Mouse (Mus musculus): ENCODE measurements around the gene Cd27.

Cd27 gene

DNA sequence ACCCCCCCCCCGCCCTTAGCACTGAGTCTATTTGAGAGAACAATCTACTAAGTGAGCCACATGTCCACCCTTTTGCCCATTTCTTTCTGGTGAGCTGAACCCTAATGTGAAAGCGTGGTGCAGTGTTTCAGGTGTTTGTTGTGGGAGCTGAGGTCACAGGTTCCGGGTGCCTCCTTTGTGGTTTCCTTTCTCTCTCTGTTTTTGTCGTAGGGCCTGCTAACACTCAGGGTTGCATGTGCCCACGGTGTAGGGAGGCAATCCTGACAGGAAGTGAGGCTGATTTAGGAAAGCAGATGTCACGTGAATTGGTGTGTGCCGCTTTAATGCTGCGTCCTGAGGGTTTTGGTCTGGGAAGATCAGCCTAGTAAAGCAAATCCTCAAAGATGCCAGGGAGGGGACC, 4.8 kb upstream of the Cd27 start:
- no peak for DNase-seq

DNA sequence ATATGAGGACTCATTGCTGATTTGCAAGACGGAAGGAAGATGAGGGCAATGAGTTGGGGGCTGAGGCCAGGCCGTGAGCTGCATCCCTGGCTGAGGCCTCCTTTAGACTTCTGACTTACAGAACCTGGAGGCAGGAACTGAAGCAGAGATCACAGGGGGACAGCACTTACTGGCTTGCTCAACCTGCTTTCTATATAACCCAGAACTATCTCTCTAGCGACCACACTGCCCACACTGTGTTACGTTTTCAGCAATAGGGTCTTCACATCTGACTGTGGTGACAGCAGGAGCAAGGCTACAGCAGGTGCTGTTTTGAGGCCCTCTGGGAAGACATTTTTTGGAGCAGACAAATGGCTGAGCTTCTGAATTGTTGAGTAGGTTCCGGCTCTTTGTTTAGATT, 3.8 kb upstream of the Cd27 start:
- DNase-seq: no peak

DNA sequence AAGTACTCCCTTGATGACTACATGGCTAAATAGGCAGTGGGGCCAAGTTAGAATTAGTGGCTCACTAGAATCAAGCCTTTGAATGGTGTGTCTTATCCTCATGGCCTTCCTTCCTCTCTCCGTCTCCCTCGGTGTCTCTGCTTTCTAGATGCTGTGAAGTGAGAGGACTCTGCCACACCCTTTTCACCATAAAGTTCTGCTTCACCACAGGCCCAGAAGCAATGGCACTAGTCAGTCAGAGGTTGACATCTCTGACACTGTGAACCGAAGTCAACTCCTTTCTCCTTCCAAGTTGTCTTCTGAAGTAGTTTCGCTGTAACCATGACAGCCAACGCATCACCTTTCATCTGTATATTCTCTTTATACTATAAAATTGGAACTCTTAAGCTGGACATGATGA, 2.7 kb upstream of the Cd27 start:
- DNase-seq: no peak

DNA sequence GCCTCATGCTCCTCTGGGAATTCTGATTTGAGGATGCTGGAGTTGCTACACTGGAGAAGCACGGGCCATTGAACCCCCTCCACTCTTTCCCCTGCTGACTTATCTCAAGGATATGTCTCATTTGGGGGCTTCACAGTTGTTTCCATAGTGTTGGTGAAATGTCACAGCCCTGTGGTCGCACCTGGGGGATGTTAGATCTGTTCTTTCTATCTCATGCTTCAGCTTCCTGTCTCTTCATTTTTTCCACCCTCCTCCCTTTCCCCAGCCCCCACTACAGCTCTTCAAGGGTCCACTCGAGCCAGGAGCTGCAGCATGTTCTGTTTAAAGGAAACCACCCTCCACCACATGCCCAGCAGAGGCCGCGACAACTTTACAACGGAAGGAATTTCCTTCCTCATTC, 1.6 kb upstream of the Cd27 start:
- DNase-seq: no peak

DNA sequence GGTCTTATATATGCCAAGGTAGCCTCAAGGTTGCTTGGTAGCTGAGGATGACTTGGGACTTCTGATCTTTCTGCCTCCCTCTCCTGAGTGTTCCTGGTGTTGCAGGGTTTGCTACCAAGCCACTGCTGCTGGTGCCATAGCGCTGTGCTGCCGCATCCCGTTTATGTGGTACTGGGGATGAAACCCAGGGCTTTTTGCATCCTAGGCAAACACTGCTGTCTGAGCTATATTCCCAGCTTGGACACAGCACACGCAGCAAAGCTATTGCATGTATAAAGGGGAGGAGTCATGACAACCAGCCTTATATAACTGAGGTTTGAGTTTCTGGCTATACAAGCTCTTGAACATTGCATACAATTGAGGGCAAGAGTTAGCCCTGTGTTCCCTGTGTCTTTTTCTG, 611 bp upstream of the Cd27 start:
- no peak for DNase-seq

DNA sequence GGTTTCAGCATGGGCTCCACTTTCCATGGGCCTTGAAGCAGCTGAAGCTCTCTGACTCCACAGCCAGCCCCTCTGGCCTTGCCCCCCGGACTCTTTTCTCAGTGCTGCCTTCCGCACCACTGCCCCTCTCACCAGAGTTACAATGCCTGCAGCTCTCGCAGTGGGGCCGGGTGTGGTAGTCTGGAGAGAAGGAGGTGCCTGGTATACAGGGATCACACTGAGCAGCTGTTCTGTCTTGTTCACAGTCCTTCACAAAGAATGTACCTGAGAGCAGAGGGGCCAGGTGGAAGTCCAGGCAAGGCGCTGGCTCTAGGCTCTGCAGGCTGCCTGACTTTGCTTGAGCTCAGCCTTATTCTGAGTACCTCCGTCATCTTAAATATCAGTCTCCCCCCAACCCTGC, 469 bp downstream of the Cd27 start:
- DNase-seq: no peak

DNA sequence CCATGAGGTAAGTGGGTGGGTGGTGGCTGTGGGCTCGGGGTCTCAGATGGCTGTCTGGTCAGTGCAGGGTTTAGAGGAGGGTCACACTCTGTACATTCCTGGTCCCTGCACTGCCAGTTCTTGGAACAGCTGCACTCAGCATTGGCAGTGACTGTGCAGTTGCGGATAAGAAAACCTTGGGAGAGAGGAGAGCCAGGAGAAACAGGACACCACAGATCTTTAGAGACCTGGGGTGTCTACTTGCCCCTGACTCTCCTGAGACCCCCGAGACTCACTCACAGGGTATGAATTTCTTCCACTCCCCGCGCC, 2.3 kb downstream of the Cd27 start:
- no peak for DNase-seq

DNA sequence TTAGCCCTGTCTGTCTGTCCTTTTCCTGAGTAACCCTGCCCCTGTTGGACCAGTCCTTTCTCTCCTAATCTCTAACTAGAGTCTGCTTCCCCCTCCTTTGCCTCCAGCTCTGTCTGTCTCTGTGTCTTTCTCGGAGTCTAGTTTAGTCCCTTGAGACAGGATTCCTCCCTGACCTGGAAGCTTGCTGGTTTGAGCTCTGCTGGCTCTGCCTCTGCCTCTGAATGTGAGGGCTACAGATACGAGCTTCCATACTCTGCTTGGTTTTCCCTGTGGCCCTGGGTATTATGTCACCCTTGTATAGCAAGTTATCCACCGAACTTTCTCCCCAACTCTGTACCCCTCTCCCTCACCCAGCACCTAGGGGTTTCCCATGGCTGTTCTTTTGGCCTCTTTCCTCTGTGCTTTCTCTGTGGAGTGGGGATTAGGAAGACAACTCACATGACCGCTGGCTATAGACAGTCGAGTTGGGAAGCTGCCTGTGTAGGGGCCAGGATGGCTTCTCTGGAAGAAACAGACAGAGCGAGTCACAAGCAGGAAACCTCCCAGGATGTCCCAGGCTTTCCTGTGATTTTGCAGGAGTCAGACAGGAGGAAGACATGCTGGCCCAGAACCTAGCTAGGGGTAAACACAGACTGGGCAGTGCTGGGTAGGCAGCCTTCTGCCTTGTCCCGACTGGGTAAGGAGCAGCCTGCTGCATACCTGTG, 2.8 kb downstream of the Cd27 start:
- DNase-seq: no peak

DNA sequence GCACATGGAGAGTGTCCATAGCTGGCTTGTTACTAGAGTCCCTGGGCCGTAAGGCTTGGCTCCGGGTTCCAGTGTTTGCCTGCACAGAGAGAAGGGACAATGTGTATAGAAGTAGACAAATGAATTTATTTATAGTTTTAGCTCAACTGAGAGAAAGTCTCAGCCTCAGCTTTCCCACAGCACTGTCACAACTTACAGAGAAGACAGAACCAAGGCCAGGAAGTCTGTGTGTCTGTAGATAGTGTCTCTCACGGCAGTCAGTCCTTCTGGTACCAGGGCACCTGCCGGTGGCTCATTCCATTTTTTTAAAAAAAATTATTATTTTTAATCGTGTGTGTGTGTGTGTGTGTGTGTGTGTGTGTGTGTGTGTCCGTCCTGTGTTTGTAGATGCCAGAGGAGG, 4.3 kb downstream of the Cd27 start:
- no peak for DNase-seq

DNA sequence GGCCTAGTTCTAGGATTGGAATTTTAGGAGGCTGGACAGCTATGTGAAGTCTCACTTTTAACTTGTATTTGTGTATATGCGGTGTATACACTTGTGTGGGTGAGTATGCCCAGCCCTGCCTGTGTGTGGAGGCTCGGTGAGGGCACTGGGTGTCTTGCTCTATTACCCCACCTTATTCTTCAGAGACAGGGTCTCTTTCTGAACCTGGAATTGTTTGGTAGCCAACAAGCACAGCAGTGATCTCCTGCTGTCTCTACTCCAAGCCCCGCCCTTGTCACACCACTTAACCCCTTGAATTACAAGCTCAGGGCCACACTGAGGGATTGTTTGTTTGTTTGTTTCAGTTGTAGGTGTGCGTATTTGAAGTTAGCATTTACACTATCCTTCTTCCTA, 4.8 kb downstream of the Cd27 start:
- no peak for DNase-seq

DNA sequence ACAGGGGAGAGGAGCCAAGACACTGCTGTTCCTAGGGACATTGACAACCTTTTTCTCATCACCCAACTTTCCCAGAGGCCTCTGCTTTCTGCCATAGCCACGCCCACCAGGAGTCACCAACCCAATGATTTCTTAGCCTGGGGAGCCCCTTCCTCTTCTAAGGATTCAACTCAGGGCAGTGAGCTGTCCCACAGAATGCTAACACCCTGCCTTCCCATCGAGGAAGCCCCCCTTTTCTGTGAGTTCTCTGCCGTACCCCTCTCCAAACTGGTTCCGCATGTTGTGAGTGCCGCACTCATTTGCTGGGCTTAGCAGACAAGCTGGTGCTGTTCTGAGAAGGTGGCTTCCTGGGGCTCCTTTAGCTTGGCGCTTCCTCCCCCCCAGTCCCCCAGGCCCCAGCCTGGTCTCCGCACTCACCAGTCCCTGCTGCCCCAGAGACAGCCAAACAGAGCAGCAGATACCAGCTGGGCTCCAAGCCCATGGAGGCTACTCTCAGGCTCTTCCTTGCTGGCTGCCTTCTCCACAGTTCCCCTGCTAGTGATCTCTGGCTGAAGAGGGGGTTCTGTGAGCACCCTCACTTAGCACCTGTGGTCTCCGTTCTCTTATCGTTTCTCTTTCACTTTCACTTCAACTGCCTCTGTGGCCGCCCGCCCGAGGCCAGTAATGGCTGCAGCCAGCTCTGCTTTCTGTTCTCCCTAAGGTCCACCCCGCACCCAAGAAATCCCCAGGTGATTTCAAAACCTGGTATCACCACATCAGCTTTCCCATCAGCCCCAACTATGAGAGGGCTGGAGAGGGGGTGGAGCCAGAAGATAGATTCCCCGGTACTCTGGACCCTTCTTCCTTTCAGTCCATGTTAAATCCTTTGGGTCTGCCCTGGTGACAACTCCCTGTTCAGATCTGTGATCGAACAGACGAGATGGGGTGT, 5.4 kb downstream of the Cd27 start, which contains the start of gene Tapbpl:
TSS of gene Tapbpl (minus strand) at position 744 of the 928 bp plus-strand sequence.
- DNase-seq: peak; percentile 69

DNA sequence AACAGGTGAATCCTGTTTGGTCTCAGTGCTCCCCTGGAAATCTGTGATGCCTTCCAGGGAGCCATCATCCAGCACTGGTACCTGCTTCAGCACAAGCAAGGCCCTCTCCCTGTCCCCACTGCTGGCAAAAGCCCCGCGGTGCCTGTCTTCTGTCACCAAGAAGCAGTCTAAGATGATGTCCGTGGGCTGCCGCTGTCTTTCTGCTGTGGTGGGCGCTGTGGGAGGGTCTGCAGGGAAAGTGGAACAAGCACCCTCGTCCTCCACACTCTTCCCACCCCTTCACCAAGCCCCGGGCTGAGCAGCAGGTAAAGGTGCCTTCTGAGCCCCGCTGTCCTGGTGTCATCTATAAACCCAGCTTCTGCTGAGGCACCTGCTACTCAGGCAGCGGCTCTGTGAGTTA, 6.2 kb downstream of the Cd27 start:
- no peak for DNase-seq

DNA sequence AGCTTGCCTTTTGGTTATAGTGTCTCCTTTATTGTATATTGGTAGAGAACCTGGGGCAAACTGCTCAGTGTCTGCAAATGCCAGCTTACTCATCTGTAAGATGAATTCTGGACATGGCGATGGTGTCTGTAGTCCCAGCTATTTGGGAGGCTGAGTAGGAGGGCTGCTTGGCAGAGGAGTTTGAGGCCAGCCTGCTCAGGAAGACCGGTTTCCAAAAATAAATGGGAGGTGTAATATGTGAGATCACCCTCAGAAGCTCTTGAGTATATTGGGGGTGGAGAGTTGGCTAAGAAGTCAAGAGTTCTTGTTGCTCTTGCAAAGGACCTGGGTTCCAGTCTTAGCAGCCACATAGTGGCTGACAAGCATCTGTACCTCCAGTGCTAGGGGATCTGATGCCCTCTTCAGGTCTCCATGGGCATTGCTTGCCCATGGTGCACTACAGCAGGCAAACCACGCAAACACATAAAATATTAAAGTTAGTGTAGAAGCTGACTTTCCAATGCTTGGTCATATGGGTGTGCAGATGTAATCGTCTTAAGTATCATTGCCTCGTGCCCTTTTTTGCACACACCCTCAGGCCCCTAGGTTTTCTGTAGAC, 11.2 kb downstream of the Cd27 start:
- no peak for DNase-seq

DNA sequence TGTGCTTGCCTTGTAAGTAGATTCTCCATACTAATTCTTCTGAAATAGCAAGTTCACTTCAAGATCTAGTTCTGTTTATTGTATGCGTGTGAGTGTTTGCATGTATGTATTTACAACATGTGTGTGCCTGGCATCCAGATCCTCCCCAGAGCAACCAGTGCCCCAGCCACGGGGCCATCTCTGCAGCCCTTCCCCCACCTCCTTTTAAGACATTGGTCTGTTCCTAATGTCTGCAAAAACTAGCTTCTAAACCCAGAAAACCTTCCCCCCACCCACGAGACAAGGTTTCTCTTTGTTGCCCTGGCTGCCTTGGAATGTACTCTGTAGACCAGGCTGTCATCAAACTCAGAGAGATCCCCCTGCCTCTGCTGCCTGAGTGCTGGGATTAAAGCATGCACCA, 14.2 kb downstream of the Cd27 start:
- no peak for DNase-seq

DNA sequence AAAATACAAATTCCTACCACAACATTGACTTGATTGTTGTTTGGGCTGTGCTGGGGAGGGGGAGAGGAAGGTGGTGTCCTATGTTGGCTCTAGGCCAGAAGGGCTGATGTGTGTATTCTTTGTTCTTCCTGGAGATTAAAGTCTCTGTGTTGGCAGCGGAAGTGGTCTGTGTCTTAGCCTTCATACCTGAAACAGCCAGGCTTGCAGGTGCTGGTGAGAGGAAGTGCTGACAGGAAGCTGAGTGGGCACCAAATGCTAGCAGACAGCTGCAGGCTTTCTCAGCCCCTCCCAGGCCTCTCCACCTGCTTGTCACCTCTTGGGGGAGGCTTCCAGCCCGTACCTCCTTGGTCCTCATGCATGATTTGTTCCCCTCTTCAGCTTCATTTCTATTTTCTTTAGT, 14.7 kb downstream of the Cd27 start:
- no peak for DNase-seq

DNA sequence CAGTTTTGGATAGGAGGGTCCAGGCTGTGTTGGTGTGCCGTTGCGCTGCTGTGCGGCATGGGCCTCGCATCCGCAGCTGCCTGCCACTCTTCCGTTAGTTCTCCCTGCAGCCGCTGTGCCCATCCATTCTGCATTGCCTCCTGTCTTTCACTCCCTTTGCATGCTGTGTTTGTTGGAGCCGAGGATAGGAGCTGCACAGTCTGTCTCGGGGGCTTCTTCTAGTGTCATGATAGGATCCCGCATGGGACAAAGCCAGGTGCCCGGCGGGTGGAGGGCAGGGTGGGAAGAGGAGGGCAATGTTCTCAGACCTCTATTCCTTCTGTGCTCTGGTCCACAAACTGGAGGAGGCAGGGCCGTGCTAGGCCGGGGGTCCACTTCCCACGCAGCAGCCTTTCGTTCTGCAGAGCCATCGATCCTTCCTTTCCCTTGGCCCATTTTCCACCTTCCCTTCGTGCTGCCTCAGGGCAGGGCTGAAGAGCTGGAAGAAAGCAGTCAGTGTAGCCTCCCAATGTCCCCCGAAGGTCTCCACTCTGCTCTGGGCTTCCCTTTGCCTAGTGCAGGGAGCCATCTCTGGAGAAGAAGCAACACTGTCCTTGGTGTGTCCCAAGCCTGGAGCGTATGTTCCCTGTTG, 15.6 kb downstream of the Cd27 start:
- no peak for DNase-seq

DNA sequence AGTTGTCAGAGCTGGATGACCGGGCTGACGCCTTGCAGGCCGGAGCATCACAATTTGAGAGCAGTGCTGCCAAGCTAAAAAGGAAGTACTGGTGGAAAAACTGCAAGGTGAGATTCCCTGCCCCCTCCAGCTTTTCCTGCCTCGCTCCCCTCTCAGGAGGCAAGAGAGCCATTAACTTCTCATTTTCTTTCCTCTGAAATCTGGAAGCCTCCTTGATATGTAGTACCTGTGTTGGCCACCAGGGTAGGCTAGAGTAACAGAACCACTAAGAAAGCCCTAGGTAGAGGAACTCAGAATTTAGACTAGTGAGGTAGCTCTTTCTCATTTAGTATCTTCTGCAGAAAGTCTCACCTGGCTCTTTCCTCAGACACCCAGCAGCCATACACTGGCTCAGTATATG, 17.8 kb downstream of the Cd27 start:
- peak; percentile 58 for DNase-seq

DNA sequence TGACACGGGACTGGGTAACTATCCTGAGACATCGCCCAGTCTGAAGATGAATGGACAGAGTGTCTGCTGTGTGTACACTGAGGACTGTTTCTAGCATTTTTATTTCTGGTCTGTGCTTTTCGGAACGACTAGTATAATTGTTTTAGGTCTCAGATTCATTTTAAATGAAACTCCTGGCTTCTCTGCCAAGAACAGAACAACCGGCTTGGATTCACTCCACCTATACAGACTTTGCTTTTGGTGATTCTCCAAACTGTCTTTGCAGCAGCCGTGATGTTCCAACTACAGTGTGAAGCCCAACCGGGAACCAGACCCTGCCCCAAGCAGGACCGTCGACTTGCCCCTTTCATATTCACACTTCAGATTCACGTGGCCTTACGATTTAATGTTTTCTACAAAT, 18.9 kb downstream of the Cd27 start:
- no peak for DNase-seq

DNA sequence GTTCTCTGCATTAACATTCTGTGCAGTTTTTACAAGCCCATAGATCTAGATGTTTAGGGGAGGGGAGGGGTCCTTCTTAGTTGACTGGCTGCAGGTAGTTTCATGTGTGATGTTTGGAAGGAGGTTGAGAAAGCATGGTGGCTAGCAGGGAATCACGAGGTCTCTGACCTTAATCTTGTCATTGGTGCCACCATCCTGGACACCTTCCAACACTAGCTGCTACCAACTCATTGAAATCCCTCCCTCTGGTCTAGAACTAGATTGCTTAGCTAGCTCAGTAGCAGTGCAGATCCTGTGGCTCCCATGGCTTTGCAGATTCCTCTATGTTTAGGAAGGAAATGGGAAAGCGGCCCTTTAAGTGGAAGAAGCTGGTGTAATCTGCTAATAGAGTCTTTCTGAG, 19.9 kb downstream of the Cd27 start:
- peak; percentile 55 for DNase-seq

DNA sequence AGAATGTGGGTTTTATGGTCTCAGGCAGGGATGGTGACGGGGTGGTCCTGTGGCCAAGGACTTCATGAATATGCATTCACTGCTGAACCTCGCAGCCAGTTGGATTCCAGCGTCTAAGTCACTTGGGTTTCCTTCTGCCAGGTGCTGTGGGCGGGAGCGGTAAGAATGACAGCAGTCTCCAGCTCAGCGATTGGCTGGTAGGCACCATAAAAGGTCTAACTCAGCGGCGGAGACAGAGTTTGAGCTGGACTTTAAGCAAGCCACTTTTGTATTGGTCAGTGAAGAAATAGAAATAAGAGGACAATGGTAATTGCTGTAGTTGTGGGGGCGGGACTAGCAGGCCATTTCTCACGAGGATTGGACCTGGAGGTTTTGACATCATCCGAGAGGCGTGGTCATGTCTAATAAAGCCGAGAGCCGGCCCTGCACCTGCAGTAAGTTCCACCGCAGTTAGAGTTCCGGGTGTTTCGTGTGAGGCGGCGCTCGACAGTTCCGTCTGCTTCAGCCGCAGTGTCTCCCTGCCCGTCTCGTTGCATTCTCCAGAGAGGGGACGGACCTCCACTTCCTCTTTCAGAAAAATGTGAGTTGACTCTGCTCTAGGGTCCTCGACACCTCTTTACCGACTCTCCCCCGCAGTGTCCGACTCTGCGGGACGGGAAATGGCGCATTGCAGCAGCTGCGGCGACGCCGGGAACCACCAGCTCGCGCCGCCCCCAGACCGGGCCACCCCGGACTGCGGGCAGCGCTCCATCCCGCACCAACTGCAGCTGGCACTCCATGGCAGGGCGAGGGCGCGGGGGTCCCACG, 21.5 kb downstream of the Cd27 start, which contains the start of gene Vamp1:
TSS of gene Vamp1 (plus strand) at position 404 of the 807 bp plus-strand sequence.
- DNase-seq: peak; percentile 98

DNA sequence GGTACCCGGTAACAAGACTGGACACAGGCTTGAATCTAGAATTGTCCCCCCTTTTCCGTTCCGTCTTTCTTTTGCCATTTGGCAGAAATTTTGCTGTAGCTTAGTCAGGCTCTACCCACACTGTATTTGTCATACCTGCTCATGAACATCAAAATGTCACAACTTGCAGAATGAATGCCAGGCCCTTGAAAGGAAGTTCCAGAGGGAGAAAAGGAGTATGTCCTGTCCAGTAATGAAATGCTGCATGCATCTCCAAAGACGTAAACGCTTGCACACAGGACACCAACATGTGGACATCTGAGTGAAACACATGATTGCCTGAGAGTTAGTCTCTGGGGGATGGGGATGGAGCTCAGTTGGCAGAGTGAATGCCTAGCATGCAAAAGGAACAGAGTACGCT, 23.1 kb downstream of the Cd27 start:
- no peak for DNase-seq

DNA sequence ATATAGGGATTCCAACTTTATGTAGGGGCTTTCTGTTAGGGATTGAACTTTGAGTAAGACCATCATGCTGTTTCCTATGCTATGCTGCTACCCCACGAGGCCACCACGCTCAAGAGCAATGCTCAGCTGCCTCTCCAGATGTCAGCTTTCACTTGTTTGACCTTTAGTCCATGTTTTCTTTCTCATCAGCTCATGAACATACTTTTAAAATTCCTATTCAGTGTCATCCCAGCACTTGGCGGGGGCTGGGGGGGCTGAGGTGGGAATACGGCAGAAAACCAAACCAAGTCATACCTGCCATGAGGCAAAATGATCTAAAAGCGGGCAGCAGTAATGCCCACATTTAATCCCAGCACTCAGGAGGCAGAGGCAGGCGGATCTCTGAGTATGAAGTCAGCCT, 23.7 kb downstream of the Cd27 start:
- no peak for DNase-seq

DNA sequence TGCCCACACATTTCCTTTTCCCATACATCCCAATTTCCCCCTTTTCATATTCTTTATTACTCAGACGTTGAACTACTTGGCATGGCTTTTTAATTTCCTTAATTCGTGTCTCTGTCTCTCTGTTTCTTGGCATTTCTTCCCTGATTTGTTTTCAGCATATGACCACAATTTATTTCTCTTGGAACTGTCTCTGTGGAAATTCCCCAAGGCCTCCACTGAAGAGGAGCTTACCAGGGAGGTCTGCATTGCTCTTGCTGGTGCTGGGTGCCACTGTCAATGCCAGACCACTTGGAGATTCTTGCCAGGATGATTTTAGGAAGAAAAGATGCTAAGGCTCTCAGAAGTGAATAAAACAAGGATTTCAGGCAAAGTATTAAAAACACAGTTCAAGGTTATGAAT, 24.2 kb downstream of the Cd27 start:
- DNase-seq: no peak

Measured in cerebellum, adult 11-12 months (tissue).